9 mouse cellular contexts compared by ENCODE assay signal in the genomic region with DNA sequence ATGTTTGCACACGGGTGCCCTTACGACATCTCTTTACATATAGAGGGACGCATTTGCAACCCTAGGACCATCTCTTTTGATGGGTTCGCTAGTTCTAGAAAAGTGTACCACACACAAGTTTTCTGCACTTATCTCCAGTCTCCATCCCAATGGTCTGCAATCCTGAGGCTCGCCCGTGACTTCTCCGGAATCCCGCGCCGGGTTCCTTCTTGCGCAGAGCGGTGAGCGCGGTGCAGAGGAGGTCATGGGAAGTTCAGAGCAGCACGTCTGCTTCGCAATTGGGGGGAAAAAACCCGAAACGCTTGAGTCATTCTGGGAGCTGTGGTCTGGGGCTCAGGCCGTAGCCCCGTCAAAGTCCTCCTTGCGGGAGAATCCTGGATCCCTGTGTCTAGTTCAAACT.
DNase-seq lines count a peak whose midpoint lies in the region; ATAC-seq and TF ChIP-seq lines count a peak whose summit lies in the region.
"Had no signal": no experiment of that assay in that cellular context is flagged by ENCODE, and none has a peak within 500 bp of the region (broad histone marks: within the 10 kb centered on the region; RNA-seq: fewer than 3 reads in every experiment).

No protein-coding gene starts in this region.

- ATAC-seq in heart, embryonic 15.5 days (replicated peaks; ENCODE audit: insufficient number of reproducible peaks, insufficient read depth, low FRiP score, low read depth), result no peak
- ATAC-seq in hindbrain, postnatal 0 days, result no peak
- ATAC-seq: Patski had no signal

- no peaks in the 10 kb centered on the region for H3K9me3 ChIP-seq in heart, embryonic 15.5 days (replicated peaks)
- no peaks in the 10 kb centered on the region for H3K9me3 ChIP-seq in hindbrain, postnatal 0 days (ENCODE audit: low read length)
- no peaks in the 10 kb centered on the region for H3K9me3 ChIP-seq in midbrain, embryonic 10.5 days (replicated peaks)

- peaks cover 50% of the 10 kb centered on the region for H3K27me3 ChIP-seq in heart, embryonic 15.5 days
- peaks cover 41% of the 10 kb centered on the region for H3K27me3 ChIP-seq in hindbrain, postnatal 0 days (ENCODE audit: insufficient read depth, low read length)
- H3K27me3 ChIP-seq in midbrain, embryonic 10.5 days (ENCODE audit: low read depth, poor library complexity, severe bottlenecking), result peaks cover 86% of the 10 kb centered on the region
- H3K27me3 ChIP-seq: Patski had no signal

- H3K9ac ChIP-seq in heart, embryonic 15.5 days, result no peak overlapping the region
- H3K9ac ChIP-seq in hindbrain, postnatal 0 days (replicated peaks; ENCODE audit: low read length), result no peak overlapping the region

- 3% methylated on average over 21 of the region's 21 CpGs for WGBS in heart, embryonic 15.5 days
- 2% methylated on average over 21 of the region's 21 CpGs for WGBS in hindbrain, postnatal 0 days
- under 1% methylated on average over 21 of the region's 21 CpGs for WGBS in midbrain, embryonic 10.5 days

- peak overlapping the region; percentile 33 for H3K4me3 ChIP-seq in heart, embryonic 15.5 days
- peak overlapping the region; percentile 15 for H3K4me3 ChIP-seq in hindbrain, postnatal 0 days (ENCODE audit: low read length)
- H3K4me3 ChIP-seq in midbrain, embryonic 10.5 days, result peak overlapping the region; percentile 45

- DNase-seq in heart, adult 9 months (ENCODE audit: low spot score in 2 of 2), result no peak
- peak; percentile 47 for DNase-seq in embryo, embryonic 10 days (ENCODE audit: low spot score)
- DNase-seq in hindbrain, postnatal 0 days (ENCODE audit: low spot score), result no peak
- peak; percentile 57 for DNase-seq in midbrain, embryonic 10.5 days (ENCODE audit: low spot score)
- peak; percentile 52 for DNase-seq in thymus, postnatal 4 days
- no peak for DNase-seq in frontal cortex, postnatal 36 days (ENCODE audit: low spot score in 2 of 2)
- DNase-seq in layer of hippocampus, adult 9-10 months (ENCODE audit: low spot score), result no peak

- TF ChIP-seq CTCF in hindbrain, postnatal 0 days (IDR thresholded peaks at IDR 0.05; ENCODE audit: low read depth), result no peak

- H3K4me2 ChIP-seq in heart, embryonic 15.5 days, result peak overlapping the region; percentile 53
- H3K4me2 ChIP-seq in hindbrain, postnatal 0 days (ENCODE audit: low read depth, low read length), result peak overlapping the region; percentile 37; the same call in 1 of the 2 replicates

- H3K4me1 ChIP-seq in heart, embryonic 15.5 days (replicated peaks), result peaks cover 40% of the 10 kb centered on the region
- H3K4me1 ChIP-seq in hindbrain, postnatal 0 days (ENCODE audit: insufficient read depth, low read length), result no peaks in the 10 kb centered on the region
- H3K4me1 ChIP-seq in midbrain, embryonic 10.5 days, result peaks cover 48% of the 10 kb centered on the region

- H3K27ac ChIP-seq in heart, embryonic 15.5 days, result no peak overlapping the region
- H3K27ac ChIP-seq in hindbrain, postnatal 0 days, result no peak overlapping the region
- no peak overlapping the region for H3K27ac ChIP-seq in midbrain, embryonic 10.5 days (replicated peaks)

- no peaks in the 10 kb centered on the region for H3K36me3 ChIP-seq in heart, embryonic 15.5 days
- H3K36me3 ChIP-seq in hindbrain, postnatal 0 days (ENCODE audit: insufficient read depth, low read length), result no peaks in the 10 kb centered on the region
- H3K36me3 ChIP-seq in midbrain, embryonic 10.5 days, result no peaks in the 10 kb centered on the region

Comparison
In these comparisons a context has a peak if more than half of its experiments do, and no peak if none do; other contexts are left out.
1. DNase-seq: peak in embryo, embryonic 10 days (single experiment), midbrain, embryonic 10.5 days (single experiment) and thymus, postnatal 4 days (single experiment); none in heart, adult 9 months (0 of 2), hindbrain, postnatal 0 days (single experiment), frontal cortex, postnatal 36 days (0 of 2) and layer of hippocampus, adult 9-10 months (single experiment).
2. Peak in every context shown above with its lines, with median percentiles within 50 percentile points of each other: H3K4me3 ChIP-seq.